Mouse (Mus musculus): Measurements from ENCODE around the gene Dync1li2.

Gene Dync1li2

DNA sequence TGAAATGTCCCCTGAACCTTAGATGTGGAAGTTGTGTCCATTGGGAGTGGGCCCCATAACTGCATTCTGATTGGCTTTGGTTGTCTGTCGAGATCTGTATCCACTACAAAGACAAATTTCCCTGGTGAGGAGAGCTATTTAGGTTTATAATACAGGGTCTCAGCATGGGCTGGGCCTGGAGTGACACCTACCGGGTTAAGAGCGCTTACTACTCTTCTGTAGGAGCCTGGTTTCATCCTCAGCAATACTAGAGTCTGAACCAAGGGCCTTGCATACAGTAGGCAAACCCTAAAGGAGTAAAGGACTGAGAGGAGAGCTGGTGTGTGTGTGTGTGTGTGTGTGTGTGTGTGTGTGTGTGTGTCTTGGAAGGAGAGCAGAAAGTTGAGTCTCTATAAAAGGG, 28.6 kb downstream of the Dync1li2 start:
- DNase-seq (ENCODE audit: inconsistent ontology term) = no peak

DNA sequence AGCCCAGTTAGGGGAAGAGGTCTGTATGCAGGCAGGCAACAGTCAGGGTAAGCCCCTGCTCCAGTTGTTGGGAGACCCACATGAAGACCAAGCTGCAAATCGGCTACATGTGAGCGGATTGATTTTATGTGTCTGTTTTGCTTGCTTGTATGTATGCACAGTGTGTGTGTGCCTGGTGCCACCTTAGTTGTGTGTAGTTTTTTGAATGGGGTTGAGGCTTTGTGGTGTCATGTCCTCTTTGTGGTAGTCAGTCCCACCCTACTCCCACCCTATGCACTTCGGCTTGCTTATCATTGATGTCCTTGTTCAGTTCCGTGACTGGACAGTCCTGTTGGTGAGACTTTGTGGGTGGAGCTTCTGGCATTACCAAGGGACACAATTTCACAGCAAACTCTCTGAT, 29.1 kb downstream of the Dync1li2 start:
- no peak for DNase-seq (ENCODE audit: inconsistent ontology term)

DNA sequence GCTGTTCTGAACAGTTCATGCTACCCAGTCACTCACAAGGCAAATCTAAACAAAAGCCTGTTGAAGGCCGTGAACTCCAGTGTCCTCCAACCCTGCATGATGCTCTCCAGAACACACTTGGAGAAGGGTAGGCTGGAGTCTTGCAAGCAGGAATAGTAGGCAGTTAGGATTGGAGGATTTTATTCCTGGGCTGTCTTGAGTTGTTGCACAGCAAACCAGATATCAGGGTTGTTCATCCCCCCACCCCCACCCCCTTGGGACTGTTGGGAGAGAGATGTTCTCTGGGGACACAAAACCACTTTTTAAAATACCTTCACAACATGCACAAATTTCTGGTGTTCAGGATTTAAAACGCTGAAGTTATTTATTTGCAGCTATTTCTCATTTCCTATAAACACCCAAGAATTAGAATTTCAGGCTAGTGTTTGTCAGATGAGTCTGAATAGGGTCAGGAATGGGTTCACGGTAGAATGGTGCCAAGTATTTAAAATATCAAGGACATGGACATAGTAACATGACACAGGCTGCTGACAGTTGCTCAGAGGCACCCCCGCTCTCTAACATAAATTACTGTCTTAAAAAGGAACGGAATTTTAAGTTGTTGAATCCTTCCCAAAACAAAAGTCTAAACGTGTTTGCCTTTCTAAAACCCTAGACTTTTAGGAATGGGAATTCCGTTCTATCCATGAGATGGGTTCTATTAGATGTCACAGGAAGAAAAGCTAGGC, 29.9 kb downstream of the Dync1li2 start:
- DNase-seq (ENCODE audit: inconsistent ontology term) = no peak

DNA sequence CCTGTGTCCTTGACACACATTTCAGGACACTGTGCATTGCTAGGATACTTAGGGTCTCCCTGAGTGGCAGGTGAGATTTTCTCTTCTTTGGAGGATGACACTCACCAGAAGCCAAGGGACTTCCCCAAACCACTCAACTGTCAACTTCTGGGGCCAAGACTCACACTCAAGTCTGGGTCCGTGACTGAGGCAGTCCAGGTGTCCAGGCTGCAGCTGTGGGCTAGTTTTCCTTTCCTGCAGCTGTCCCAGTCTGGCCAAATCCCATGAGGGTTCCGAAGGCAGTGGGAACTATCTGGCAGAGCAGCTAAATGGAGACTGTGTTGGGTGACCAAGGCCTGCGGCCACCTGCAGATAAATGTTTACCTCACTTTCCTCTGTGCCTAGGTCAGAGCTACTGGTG, 30.9 kb downstream of the Dync1li2 start:
- DNase-seq (ENCODE audit: inconsistent ontology term) = no peak

DNA sequence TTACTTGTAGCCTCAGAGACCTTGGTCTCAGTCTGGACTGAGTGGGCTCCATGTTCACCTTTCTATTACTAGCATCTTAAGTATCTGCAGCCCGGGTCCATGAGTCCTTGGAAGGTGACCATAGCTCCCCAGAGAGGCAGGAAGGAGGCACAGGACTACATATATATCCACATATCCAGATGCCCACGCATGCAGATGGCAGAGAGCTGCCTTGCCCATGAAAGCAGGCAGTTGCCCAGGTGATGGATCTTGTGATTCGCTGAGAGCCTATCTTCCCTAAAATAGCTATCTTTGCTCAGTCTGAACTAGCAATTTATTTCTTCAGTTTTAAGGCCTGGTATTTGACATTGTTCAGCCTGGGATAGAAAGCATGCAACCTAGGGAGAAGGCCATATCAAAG, 31.4 kb downstream of the Dync1li2 start:
- no peak for DNase-seq (ENCODE audit: inconsistent ontology term)

DNA sequence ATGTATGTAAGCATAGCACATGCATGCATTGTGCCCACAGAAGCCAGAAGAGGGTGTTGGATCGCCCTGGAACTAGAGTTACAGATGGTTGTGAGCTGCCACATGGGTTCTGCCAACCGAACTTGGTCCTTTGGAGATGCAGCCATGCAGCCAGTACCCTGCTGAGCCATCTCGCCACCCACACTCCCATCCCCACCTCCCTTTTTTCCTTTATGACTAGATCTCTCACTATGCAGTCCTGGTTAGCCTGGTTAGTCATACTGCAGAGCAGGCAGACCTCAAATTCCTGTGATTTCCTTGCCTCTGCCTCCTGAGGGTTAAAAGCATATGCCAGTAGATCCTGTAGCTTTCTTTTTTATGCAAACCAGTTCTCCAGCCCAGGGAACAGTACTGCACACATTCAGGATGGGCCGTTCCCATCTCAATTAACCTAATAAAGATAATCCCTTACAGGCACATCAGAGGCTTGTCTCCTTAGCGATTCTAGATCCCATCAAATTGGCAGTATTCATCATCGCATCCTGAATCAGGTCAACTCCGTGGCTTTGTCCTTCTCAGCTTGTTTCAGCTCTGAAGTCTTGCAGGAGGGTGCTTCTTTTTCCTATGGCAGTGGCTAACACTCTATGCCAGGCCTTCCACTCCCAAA, 32.1 kb downstream of the Dync1li2 start:
- peak; percentile 90 for DNase-seq (ENCODE audit: inconsistent ontology term)

DNA sequence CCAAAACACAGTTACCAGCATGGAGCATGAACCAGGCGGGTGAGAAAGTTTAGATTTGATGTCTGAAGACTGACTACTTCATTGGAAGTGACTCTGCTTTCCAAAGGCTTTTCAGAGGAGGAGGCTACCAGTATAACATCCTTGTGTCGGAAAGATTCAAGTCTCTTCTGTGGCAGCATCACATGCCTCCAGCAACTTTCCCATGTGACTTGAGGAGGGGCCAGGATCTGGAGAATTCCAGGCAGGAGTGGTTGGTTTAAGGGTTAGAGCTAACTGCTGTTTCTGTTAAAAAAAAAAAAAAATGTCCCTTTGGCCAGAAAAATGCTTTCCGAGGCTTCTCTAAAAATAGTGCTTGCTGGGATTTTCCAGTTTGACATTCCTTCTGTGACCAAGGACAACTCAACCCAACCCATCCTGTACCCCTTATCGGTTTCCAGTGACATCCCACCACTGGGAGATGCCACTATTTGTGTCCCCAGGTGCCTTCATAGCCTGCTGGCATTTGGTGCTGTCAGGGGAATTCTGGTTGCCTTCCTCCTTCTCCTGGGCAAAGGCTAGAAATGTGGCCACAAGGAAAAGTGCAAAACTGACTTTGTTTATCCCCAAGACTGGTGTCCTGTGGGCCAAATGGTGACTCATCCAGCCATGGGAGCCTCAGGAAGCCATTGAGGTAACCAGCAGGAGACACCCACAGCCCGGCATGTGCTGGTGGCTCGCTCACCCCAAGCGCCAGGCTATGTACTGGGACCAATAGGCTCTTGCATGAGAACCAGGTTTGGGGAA, 34.3 kb downstream of the Dync1li2 start:
- DNase-seq (ENCODE audit: inconsistent ontology term) = peak; percentile 61

DNA sequence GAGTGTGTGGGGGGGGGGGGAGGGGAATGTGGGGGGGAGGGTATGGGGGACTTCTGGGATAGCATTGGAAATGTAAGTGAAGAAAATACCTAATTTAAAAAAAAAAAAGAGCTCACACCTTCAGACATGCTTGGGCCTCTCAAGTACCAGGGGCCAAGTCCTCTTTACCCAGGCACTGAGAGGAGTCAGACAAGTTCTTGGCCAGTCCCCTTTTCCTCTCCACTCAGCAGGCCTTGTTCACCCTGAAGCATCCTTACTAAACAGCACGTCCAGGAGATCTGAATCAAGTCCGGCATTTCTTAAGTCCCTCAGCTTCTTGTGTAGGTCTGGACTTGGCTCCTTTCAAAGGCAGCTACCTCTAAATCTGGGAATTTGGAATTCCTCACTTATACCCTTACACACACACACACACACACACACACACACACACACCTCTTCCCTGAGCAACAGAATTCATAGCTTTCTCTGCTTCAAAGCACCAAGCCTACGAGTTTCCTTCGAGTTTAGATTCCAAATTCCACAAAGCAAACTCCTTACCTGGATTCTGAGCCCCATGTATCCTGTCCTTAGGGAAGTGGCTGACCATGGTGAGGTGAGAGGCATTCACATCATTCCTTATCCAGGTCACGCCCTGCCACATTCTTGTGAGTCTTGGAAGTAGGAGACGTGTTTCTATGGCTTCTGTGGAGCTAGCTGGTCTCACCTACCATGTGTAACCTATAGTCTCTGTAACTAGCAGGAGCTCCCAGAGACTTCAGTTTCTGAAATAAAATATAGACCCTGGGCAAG, 36.3 kb downstream of the Dync1li2 start:
- no peak for DNase-seq (ENCODE audit: inconsistent ontology term)

DNA sequence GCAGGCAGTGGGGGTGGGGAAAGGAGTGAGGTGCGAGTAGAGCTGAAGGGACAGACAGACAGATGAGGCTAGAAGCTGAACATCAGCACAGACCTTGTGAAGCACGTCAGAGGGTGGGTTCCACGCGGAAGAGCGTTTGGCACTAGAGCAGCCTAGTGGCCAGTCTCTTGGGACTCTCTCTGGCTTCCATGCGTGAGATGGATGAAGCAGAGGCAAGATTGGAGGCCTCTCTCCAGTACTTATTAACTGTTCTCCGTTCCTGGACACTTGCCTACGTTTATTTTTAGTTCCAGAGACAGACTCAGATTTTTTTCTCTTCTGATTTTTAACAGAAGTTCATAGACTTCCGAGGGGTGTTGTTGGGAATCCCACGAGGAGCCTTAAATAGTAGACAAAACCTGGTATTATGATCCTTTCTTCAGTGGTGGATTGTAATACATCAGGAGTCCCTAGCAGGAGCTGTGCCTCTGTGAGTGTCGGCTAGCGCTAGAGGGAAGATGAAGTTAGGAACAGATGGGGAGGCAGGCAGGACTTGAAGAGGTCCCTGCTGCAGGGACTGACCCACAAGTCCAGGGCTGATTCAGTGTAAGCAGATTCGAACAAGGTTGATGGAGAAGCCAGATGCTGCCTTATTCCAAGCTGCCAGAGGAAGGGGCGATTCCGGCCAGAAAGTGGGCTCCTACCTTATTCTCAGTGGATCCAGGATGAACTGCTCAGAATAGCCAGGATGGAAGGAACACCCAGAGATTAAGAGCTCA, 37.2 kb downstream of the Dync1li2 start:
- DNase-seq (ENCODE audit: inconsistent ontology term) = no peak

DNA sequence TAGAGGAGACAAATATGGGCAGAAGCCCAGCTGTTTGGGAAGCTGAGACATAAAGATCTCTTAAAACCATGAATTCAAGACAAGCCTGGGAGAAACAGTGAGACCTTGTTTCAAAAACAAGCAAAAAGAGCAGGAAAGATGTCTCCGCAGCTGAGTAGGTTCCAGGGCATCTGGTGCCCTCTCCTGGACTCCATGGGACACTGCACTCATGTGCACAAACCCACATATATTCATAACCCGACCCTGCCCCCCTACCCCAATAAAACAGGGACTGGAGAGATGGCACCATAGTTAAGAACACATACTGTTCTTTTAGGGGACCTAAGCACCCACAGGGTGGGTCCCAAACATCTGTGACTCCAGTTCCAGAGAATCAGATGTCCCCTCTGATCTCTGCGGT, 39.3 kb downstream of the Dync1li2 start:
- no peak for DNase-seq (ENCODE audit: inconsistent ontology term)

DNA sequence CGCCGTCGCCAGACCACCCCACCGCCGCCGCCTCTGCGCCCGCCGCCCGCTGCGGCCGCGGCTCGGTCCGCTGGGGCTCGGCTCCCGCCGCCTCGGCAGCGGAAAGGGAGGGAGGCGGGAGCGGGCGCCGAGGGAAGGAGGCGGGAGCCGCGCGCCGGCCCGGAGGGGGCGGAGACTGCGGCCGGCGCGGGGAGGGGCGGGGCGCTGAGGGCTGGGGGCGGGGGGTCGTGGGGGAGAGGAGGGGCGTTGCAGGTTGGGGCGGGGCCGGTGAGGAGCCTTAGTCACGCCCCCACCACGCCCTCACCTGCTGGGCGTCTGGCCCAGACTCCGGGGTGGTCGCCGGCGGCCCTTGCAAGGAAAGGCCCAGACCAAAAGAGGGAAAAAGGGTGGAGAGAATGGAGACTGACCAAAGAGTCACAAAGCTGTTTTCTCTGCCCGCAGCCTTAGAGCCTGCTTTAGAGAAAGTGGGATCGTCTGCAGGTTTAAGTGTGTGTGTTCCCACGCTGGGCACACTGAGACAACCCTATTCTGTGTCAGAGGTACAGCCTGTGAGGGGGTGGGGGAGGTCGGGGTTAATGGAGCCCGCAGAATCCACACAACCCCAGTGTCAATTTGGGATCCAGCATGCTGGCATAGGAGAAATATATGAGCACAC, 47.0 kb downstream of the Dync1li2 start, which contains the start of gene Cmtm4:
Gene Cmtm4 (minus strand): TSS at position 105 of the 655 bp plus-strand sequence.
- DNase-seq (ENCODE audit: inconsistent ontology term) = peak; percentile 76

DNA sequence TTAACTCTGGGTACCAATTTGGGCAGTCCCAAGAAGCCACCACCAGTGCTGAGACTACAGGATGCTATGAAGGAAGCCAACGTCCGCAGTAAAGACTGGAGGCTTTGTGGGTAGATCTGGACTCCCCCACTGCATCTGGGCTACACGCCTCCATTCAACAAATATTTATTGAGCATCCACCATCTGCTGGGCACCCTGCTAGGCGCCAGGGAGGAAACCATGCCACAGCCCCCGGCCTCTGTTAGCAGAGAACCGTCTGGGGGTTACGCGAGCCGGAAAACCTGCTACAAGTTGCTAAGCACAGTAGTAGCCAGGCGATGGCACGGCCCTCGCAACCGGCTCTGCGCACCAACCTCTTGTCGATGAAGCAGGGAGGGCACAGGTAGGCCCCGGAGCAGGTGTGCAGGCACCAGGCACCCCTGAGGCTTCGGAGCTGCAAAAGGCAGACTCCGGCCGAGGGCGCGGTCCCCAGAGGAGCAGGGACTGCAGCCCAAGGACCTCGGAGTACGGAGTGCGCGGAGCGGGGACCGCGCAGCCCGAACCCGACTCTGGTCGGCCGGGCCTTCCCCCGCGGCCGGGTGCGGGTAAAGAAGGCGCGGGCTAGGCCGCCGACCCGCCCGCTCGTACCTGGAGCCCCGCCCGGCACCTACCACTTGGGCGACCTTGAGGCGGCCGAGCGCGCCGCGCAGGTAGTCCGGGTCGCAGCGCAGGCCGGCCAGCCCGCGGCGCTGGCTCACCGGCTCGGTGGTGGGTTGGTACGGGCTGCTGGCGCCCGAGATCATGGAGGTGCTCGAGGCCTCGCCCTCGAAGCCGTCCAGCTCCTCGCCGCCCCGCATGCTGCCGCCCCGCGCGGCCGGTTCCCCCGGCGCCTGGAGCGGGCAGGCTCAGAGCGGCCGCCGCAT, 47.8 kb downstream of the Dync1li2 start:
- DNase-seq (ENCODE audit: inconsistent ontology term) = peak; percentile 42

DNA sequence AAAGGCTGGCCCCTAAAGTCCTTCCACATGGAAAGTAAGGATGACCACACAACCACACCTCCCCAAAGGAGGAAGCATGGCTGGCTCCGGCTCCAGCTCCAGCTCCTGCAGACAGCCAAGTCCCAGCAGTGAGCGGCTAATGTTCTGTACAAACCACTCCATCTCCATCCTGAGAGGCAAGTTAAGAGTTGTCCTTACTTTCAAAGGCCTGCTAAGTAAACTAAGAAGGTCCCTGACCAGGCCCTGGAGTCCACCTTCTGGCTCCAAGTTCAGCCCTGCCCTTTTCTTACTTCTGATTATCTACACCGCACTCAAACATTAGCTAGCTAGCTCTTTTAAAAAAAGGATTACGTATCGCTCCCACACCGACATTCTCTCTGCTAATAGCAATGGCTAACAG, 49.1 kb downstream of the Dync1li2 start:
- DNase-seq (ENCODE audit: inconsistent ontology term) = no peak

DNA sequence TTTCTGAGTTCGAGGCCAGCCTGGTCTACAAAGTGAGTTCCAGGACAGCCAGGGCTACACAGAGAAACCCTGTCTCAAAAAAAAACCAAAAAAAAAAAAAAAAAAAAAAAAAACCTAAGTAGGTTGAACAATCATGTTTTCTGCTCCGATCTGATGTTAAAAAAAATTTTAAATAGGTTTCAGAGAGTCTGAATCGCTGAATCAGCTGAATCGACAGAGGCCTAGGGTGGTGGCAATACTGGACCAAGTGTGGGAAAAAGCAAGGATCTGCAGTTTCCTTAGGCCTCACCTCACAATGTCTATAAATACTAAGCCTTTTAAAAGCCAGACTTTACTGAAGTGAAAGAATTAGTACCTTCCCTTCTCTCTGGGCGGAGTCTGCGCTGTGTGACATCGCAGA, 49.7 kb downstream of the Dync1li2 start:
- no peak for DNase-seq (ENCODE audit: inconsistent ontology term)

DNA sequence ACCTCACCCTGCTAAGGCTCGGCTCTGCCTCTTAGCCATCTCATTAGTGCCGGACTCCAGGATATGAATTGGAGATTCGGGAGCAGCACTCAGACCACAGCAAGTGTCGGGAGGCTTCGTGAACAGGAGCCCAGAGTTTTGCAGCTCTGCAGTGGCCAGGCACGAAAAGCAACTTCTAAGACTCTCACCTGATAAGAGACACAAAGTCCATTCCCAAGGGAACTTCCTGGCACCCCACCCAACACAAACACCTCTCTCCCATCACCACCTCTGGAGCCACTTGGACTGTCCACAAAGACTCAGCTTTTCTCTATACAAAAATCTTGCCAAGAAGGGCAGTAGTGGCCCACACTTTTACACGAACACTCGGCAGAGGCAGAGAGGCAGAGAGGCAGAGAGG, 52.6 kb downstream of the Dync1li2 start:
- DNase-seq (ENCODE audit: inconsistent ontology term) = no peak

DNA sequence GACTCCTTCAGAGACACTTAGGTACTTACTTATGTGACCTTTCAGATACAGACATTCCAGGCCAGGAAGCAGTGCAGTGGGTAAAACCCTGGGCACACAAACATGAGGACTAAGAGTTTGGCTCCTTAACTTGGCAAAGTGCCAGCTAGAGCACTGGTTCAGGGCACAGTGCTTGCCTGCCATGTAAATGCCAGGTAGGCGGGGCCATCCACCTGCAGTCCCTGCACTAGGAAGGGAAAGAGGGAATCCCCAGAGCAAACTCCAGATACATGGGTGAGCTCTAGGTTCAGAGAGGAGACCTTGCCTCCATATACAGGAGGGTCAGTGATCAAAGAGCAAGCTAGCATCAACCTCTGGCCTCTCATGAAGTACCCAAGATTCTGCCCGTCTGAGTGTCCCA, 54.9 kb downstream of the Dync1li2 start:
- DNase-seq (ENCODE audit: inconsistent ontology term) = no peak

DNA sequence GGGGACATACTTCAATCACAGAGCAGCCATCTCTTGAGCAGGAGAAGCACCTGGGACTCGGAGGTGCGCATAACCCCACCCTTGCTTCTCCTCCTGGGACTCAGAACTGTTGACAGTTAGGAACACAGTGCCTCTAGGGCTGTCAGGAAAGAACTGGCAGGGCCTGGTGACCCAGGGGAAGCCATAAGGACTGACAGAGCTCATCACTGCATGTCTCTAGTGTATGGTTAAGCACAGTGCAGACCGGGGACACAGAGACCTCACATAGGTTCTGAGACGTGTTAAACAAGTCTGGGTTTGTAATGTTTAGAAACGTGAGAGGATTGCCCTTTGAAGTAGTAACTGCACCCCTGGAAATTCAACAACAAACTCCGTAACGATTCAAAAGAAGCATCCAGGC, 55.3 kb downstream of the Dync1li2 start:
- no peak for DNase-seq (ENCODE audit: inconsistent ontology term)

DNA sequence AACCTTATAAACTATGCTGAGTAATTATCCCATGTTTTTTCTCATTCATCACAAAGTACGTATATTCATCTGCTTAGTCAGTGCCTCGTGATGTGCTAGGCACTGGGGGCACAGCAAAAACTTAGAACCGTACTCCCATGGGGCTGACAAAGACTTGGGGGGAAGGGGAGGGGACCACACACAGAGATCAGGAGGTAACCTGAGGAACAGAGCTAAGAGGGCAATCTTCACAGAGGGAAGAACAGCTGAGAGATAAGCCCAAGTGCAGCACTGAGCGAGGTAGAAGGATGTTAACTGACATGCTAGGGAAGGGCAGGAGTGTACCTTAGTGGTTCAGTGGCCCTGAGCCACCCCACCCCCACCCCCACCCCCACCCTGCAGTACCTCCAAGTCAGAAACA, 56.2 kb downstream of the Dync1li2 start:
- DNase-seq (ENCODE audit: inconsistent ontology term) = no peak

DNA sequence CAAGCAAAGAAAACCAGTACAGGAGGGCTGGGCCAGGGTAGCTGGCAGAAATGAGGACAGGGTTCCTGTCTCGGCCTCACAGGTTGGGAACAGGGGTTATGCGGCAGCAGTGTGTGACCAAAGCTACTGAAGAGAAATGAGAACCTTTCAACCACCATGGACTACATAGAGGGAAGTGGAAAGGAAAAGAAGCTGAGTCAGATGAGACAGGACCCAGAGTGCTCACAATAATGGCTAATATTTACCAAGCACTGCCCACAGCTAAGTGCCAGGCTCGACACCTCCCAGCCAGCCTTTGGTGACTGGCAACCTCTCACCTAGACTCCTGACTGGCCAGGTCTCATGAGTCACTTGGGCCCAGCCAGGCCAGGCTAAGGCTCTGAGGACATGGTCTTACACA, 58.9 kb downstream of the Dync1li2 start:
- no peak for DNase-seq (ENCODE audit: inconsistent ontology term)

DNA sequence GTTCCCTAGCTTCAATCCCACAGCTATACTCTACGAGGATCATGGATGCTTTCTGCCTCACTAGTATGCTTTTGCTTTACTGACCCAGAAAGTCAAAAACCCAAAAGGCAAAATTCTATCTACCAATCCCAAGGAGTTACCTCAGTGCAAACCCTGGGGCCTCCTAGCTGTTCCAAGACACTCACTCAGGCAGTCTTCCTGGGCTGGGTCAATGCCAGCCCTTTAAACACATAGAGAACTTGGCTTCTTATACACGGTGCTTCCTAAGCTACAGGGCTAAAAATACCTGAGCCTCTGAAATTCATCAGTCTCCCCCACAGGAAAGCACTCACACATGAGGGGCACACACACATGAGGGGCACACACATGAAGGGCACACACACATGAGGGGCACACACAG, 59.6 kb downstream of the Dync1li2 start:
- DNase-seq (ENCODE audit: inconsistent ontology term) = no peak

Measured in Muller cell, postnatal 12 days (primary cell).